Mouse (Mus musculus) heart, postnatal 0 days (tissue): ENCODE measurements around the gene S100pbp. TPM values are rescaled to one million over a fixed set of nuclear protein-coding genes. Genes with fewer than 3 reads are reported as not detected.

Experiments used
- ATAC-seq: fragments of 200-750 bp; cut with Nextera tagmentation; 2 replicates; pipeline ENCODE4 v1.8.0; 2017; ENCODE audit warnings: low read depth, moderate number of reproducible peaks, moderate library complexity; ENCODE audit not compliant: insufficient read depth
- DNase-seq: peaks from one replicate; pipeline ENCODE4 v3.0.0-alpha.2; 2016; ENCODE audit warnings: low spot score
- H3K27ac ChIP-seq: fragments of 300-500 bp; sonication (generic); 2 replicates; pipeline ENCODE4 v1.5.1; 2014; ENCODE audit warnings: low read depth, mild to moderate bottlenecking
- H3K27me3 ChIP-seq: fragments of 300-500 bp; sonication (generic); 2 replicates; pipeline ENCODE4 v1.6.1; 2014; ENCODE audit warnings: low read length, mixed read lengths; ENCODE audit not compliant: control insufficient read depth, insufficient read depth
- H3K36me3 ChIP-seq: fragments of 300-500 bp; sonication (generic); replicated peaks from 2 replicates; pipeline ENCODE4 v1.6.1; 2014; ENCODE audit warnings: low read length, mixed read lengths; ENCODE audit not compliant: control insufficient read depth, insufficient read depth
- H3K4me1 ChIP-seq: fragments of 300-500 bp; sonication (generic); 2 replicates; pipeline ENCODE4 v1.6.1; 2014; ENCODE audit warnings: antibody characterized with exemption; ENCODE audit not compliant: control insufficient read depth, insufficient read depth
- H3K4me2 ChIP-seq: fragments of 300-500 bp; sonication (generic); 2 replicates; pipeline ENCODE4 v1.6.1; 2014; ENCODE audit warnings: low read depth, mild to moderate bottlenecking, low read length, moderate library complexity
- H3K4me3 ChIP-seq: fragments of 300-500 bp; sonication (generic); 2 replicates; pipeline ENCODE4 v1.5.1; 2014; ENCODE audit warnings: low read depth, low read length
- H3K9ac ChIP-seq: fragments of 300-500 bp; sonication (generic); replicated peaks from 2 replicates; pipeline ENCODE4 v1.6.1; 2014; ENCODE audit warnings: low read depth, low read length, mixed read lengths
- H3K9me3 ChIP-seq: fragments of 300-500 bp; sonication (generic); replicated peaks from 2 replicates; pipeline ENCODE4 v1.6.1; 2016; ENCODE audit warnings: low read length; ENCODE audit not compliant: control insufficient read depth
- CTCF ChIP-seq: IDR thresholded peaks from 2 replicates; pipeline ENCODE4 v1.5.1; 2016; ENCODE audit warnings: antibody characterized with exemption, control low read depth, low read depth
- EP300 ChIP-seq: IDR thresholded peaks from 2 replicates; pipeline ENCODE4 v1.6.1; 2016; ENCODE audit warnings: antibody characterized with exemption, low read depth
- WGBS: fragments of 180-500 bp; shearing (Covaris S2); extraction: QIAGEN DNeasy Blood & Tissue Kit; methylation state at CpG from one replicate; pipeline ENCODE4 v1.1.7; 2014; 5-methylcytosine and 5-hydroxymethylcytosine counted together
- polyA plus RNA-seq: library from polyadenylated mRNA; unstranded; fragments of >200 nt; fragmentation: Nextera tagmentation; extraction: Ambion mirVana; gene quantifications from 2 replicates; pipeline ENCODE4 v1.2.1, GENCODE M21; 2015
- total RNA-seq: library from RNA; depleted of rRNA; stranded (reverse); fragments of >200 nt; gene quantifications from 2 replicates; pipeline ENCODE4 v1.2.3, GENCODE M21; 2014; ENCODE audit warnings: low replicate concordance

S100pbp gene
- total and polyA plus RNA-seq, 2 experiments from 2014 or later, result 6.9 to 24.5 TPM

GRCm38 (mm10) chr4:129235147-129235546 lies 45.6 kb upstream of the S100pbp start:
- Histone ChIP-seq H3K27ac (no peak overlapping the region), H3K9ac (no peak overlapping the region), H3K27me3 (peaks cover 80% of the 10 kb centered on the region)

GRCm38 (mm10) chr4:129234488-129234887 lies 45.0 kb upstream of the S100pbp start:
- peaks cover 13% of the 10 kb centered on the region for H3K4me1 ChIP-seq
- H3K36me3 ChIP-seq, result no peaks in the 10 kb centered on the region
- WGBS, result 14% methylated on average over 7 of the region's 7 CpGs
- DNase-seq, result no peak
- H3K9me3 ChIP-seq, result no peaks in the 10 kb centered on the region
- no peak overlapping the region for H3K27ac ChIP-seq
- no peak overlapping the region for H3K4me3 ChIP-seq
- ATAC-seq, result no peak
- peaks cover 79% of the 10 kb centered on the region for H3K27me3 ChIP-seq
- no peak for TF ChIP-seq EP300
- TF ChIP-seq CTCF, result no peak
- no peak overlapping the region for H3K9ac ChIP-seq
- H3K4me2 ChIP-seq, result no peak overlapping the region

More at GRCm38 (mm10) chr4:129235147-129235546, 45.6 kb upstream of the S100pbp start:
- Histone ChIP-seq H3K4me2 (no peak overlapping the region), H3K4me3 (no peak overlapping the region), H3K9me3 (no peaks in the 10 kb centered on the region), H3K36me3 (no peaks in the 10 kb centered on the region), H3K4me1 (peaks cover 16% of the 10 kb centered on the region)
- ATAC-seq, result no peak
- WGBS, result 53% methylated on average over 3 of the region's 3 CpGs
- TF ChIP-seq EP300 (no peak), CTCF (no peak)
- no peak for DNase-seq

GRCm38 (mm10) chr4:129232561-129233360 lies 43.2 kb upstream of the S100pbp start:
- Histone ChIP-seq H3K36me3 (no peaks in the 10 kb centered on the region), H3K4me2 (no peak overlapping the region), H3K9ac (no peak overlapping the region), H3K4me1 (peaks cover 4% of the 10 kb centered on the region; the same call in 1 of the 2 replicates), H3K4me3 (no peak overlapping the region), H3K27ac (no peak overlapping the region), H3K9me3 (no peaks in the 10 kb centered on the region), H3K27me3 (peaks cover 77% of the 10 kb centered on the region)
- no peak for ATAC-seq
- DNase-seq, result no peak
- WGBS, result 79% methylated on average over 9 of the region's 9 CpGs
- TF ChIP-seq CTCF, result no peak
- TF ChIP-seq EP300, result no peak

GRCm38 (mm10) chr4:129231594-129232450 lies 42.3 kb upstream of the S100pbp start:
- 68% methylated on average over 12 of the region's 12 CpGs for WGBS
- no peak for ATAC-seq
- peaks cover 71% of the 10 kb centered on the region for H3K27me3 ChIP-seq
- no peak overlapping the region for H3K27ac ChIP-seq
- TF ChIP-seq EP300 (no peak), CTCF (no peak)
- H3K4me3 ChIP-seq, result no peak overlapping the region
- no peak overlapping the region for H3K4me2 ChIP-seq
- peaks cover 5% of the 10 kb centered on the region for H3K4me1 ChIP-seq
- DNase-seq, result no peak
- H3K9ac ChIP-seq, result no peak overlapping the region
- no peaks in the 10 kb centered on the region for H3K9me3 ChIP-seq
- H3K36me3 ChIP-seq, result no peaks in the 10 kb centered on the region

- TF ChIP-seq EP300 (no peak), CTCF (no peak)
- H3K4me2 ChIP-seq, result no peak overlapping the region
- no peaks in the 10 kb centered on the region for H3K36me3 ChIP-seq
- H3K9ac ChIP-seq, result no peak overlapping the region
- H3K27me3 ChIP-seq, result peaks cover 67% of the 10 kb centered on the region
- no peak for DNase-seq
- no peak overlapping the region for H3K27ac ChIP-seq
- H3K9me3 ChIP-seq, result no peaks in the 10 kb centered on the region
- ATAC-seq, result no peak
- whole genome bisulfite sequencing, result 60% methylated on average over 8 of the region's 8 CpGs
- peaks cover 9% of the 10 kb centered on the region for H3K4me1 ChIP-seq
- no peak overlapping the region for H3K4me3 ChIP-seq
Observed at GRCm38 (mm10) chr4:129230926-129231325, 41.4 kb upstream of the S100pbp start.
